Mouse (Mus musculus) adrenal gland, postnatal 36 days (tissue): ENCODE measurements at regions not wholly inside any gene's neighbourhood (a gene's known extent, or its start where the extent isn't known, plus 50 kb on each side); places are given as distances from the start of the nearest gene placed in this dataset.

ENCODE experiments used
- DNase-seq, 2 experiments: peaks; one replicate each; pipeline ENCODE4 v3.0.0; 2021; ENCODE audit warnings: mixed read lengths in 1 of 2

GRCm38 (mm10) chr4:142465226-142465625 is 226.0 kb upstream of the Kazn start:
- DNase-seq, result no peak

GRCm38 (mm10) chr4:142464066-142464465 is 224.9 kb upstream of the Kazn start:
- DNase-seq, result no peak

GRCm38 (mm10) chr4:142460468-142461086 is 221.4 kb upstream of the Kazn start:
- no peak for DNase-seq

GRCm38 (mm10) chr4:142452614-142453013 is 213.4 kb upstream of the Kazn start:
- DNase-seq, result no peak

- peak in 1 of 2 experiments; percentile 10 for DNase-seq
These were observed 211.7 kb upstream of the Kazn start for GRCm38 (mm10) chr4:142450884-142451283.

GRCm38 (mm10) chr4:142449713-142450112 is 210.5 kb upstream of the Kazn start:
- peak; percentile 40 for DNase-seq

GRCm38 (mm10) chr4:142449198-142449702 is 210.0 kb upstream of the Kazn start:
- no peak for DNase-seq

GRCm38 (mm10) chr4:142447529-142447928 is 208.3 kb upstream of the Kazn start:
- DNase-seq, result peak; percentile 26

GRCm38 (mm10) chr4:142441045-142441444 is 201.8 kb upstream of the Kazn start:
- DNase-seq, result peak; percentile 46 to 59

GRCm38 (mm10) chr4:142439450-142440183 is 200.4 kb upstream of the Kazn start:
- no peak for DNase-seq

- DNase-seq, result peak; percentile 49 to 57
These were observed 185.4 kb upstream of the Kazn start for GRCm38 (mm10) chr4:142424596-142424995.

- no peak for DNase-seq
These were observed 181.2 kb upstream of the Kazn start for GRCm38 (mm10) chr4:142420427-142420826.

GRCm38 (mm10) chr4:142414874-142415273 is 175.7 kb upstream of the Kazn start:
- DNase-seq, result no peak

- DNase-seq, result no peak
These were observed 172.6 kb upstream of the Kazn start for GRCm38 (mm10) chr4:142411792-142412191.

GRCm38 (mm10) chr4:142410596-142411573 is 171.7 kb upstream of the Kazn start:
- no peak for DNase-seq

GRCm38 (mm10) chr4:142397858-142398257 is 158.7 kb upstream of the Kazn start:
- no peak for DNase-seq

- DNase-seq, result peak; percentile 29 to 47
These were observed 153.7 kb upstream of the Kazn start for GRCm38 (mm10) chr4:142392924-142393323.

GRCm38 (mm10) chr4:142390531-142391195 is 151.5 kb upstream of the Kazn start:
- no peak for DNase-seq

- no peak for DNase-seq
These were observed 149.3 kb upstream of the Kazn start for GRCm38 (mm10) chr4:142388476-142388875.

GRCm38 (mm10) chr4:142381168-142381567 is 142.0 kb upstream of the Kazn start:
- no peak for DNase-seq

GRCm38 (mm10) chr4:142378452-142378851 is 139.3 kb upstream of the Kazn start:
- no peak for DNase-seq

- no peak for DNase-seq
These were observed 128.6 kb upstream of the Kazn start for GRCm38 (mm10) chr4:142367774-142368173.
